Mouse (Mus musculus) CH12.LX (cell line): Measurements from ENCODE around the gene Six6.

Source experiments
- CHD1 ChIP-seq: IDR thresholded peaks from 2 replicates; pipeline ENCODE4 v1.6.1; 2012; ENCODE audit warnings: low read depth, low read length, improper control_type of control experiment, inconsistent platforms
- CHD2 ChIP-seq: IDR thresholded peaks from 2 replicates; pipeline ENCODE4 v1.6.1; 2011; ENCODE audit warnings: low read length, improper control_type of control experiment
- CTCF ChIP-seq, 2 experiments: IDR thresholded peaks in 1 of 2; conservative IDR thresholded peaks in 1 of 2; 2 replicates each; pipeline ENCODE4 v1.5.1; 2011 to 2012; ENCODE audit warnings: low read depth in 2 of 2, low read length in 2 of 2, improper control_type of control experiment in 1 of 2, inconsistent platforms in 1 of 2, mild to moderate bottlenecking in 1 of 2, moderate library complexity in 1 of 2
- E2F4 ChIP-seq: IDR thresholded peaks from 2 replicates; pipeline ENCODE4 v1.6.1; 2011; ENCODE audit warnings: low read depth, low read length, improper control_type of control experiment; ENCODE audit not compliant: insufficient replicate concordance
- EP300 ChIP-seq: IDR thresholded peaks from 2 replicates; pipeline ENCODE4 v1.6.1; 2011; ENCODE audit warnings: low read length, improper control_type of control experiment
- ETS1 ChIP-seq: conservative IDR thresholded peaks from 2 replicates; pipeline ENCODE4 v1.6.1; 2012; ENCODE audit warnings: low read depth, mild to moderate bottlenecking, inconsistent platforms, low read length, improper control_type of control experiment, moderate library complexity
- HCFC1 ChIP-seq: IDR thresholded peaks from 2 replicates; pipeline ENCODE4 v1.6.1; 2012; ENCODE audit warnings: low read depth, mild to moderate bottlenecking, inconsistent platforms, low read length, improper control_type of control experiment
- KAT2A ChIP-seq: IDR thresholded peaks from 2 replicates; pipeline ENCODE4 v1.6.1; 2012; ENCODE audit warnings: low read length, improper control_type of control experiment, inconsistent platforms; ENCODE audit not compliant: insufficient replicate concordance
- MEF2A ChIP-seq: IDR thresholded peaks from 2 replicates; pipeline ENCODE4 v1.6.1; 2014; ENCODE audit warnings: low read depth, mild to moderate bottlenecking, inconsistent platforms, low read length, improper control_type of control experiment, borderline replicate concordance
- POLR2A ChIP-seq: IDR thresholded peaks from 2 replicates; pipeline ENCODE4 v1.6.1; 2011; ENCODE audit warnings: low read depth, mild to moderate bottlenecking, improper control_type of control experiment, low read length
- SIN3A ChIP-seq: IDR thresholded peaks from 2 replicates; pipeline ENCODE4 v1.6.1; 2012; ENCODE audit warnings: low read length, improper control_type of control experiment, inconsistent platforms
- ZMIZ1 ChIP-seq: IDR thresholded peaks from 2 replicates; pipeline ENCODE4 v1.6.1; 2012; ENCODE audit warnings: low read depth, mild to moderate bottlenecking, inconsistent platforms, low read length, improper control_type of control experiment
- ZNF384 ChIP-seq: IDR thresholded peaks from 2 replicates; pipeline ENCODE4 v1.6.1; 2012; ENCODE audit warnings: low read depth, low read length, improper control_type of control experiment, inconsistent platforms

DNA sequence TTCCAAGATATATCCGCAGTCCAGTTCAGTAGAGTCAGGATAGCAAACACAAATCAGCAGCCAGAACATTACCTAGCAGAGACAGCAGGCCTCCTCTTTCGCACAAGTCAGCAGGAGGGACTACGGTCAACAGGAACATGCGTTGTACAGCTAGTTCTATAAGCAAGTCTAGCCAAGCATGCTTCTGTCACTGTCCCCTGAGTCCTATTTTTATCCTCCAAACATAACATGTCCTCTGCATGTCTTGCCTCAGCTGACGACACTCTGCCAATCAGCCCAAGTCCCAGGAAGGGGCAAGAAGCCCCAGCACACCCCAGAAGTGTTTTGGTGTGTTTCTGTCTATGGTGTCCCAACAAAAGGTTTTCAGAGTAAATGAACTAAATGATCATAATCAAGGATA lies 14.2 kb downstream of the Six6 start:
- no peak; the same call in 1 of the 2 replicates for TF ChIP-seq ZNF384
- TF ChIP-seq EP300, result no peak
- no peak for TF ChIP-seq CTCF (conservative IDR thresholded peaks at IDR 0.05 in 1 of 2, IDR thresholded peaks at IDR 0.05 in 1 of 2; ENCODE audit: low read depth in 2 of 2, low read length in 2 of 2)
- no peak; the same call in none of the 2 replicates for TF ChIP-seq HCFC1
- TF ChIP-seq CHD1, result peak; percentile 92; the same call in 1 of the 2 replicates
- TF ChIP-seq CHD2, result no peak
- peak; percentile 77 for TF ChIP-seq SIN3A
- TF ChIP-seq POLR2A, result peak; percentile 65
- TF ChIP-seq ZMIZ1, result peak; percentile 53
- TF ChIP-seq ETS1, result peak; percentile 79
- no peak for TF ChIP-seq KAT2A
- TF ChIP-seq MEF2A, result peak; percentile 96
- TF ChIP-seq E2F4, result no peak
